Mouse (Mus musculus) liver, embryonic 16.5 days (tissue): Measurements from ENCODE around the gene Klf3. TPM values are rescaled to one million over a fixed set of nuclear protein-coding genes. Genes with fewer than 3 reads are reported as not detected.

Experiments used
- ATAC-seq: fragments of 200-750 bp; cut with Nextera tagmentation; 2 replicates; pipeline ENCODE4 v1.8.0; 2017; ENCODE audit warnings: low read depth, mild to moderate bottlenecking, moderate number of reproducible peaks, moderate library complexity
- H3K27ac ChIP-seq: fragments of 300-500 bp; sonication (generic); 2 replicates; pipeline ENCODE4 v1.5.1; 2014; ENCODE audit warnings: mild to moderate bottlenecking, low read length
- H3K27me3 ChIP-seq: fragments of 300-500 bp; sonication (generic); 2 replicates; pipeline ENCODE4 v1.6.1; 2014; ENCODE audit warnings: low read depth, low read length, mixed read lengths; ENCODE audit not compliant: control insufficient read depth, insufficient read depth
- H3K36me3 ChIP-seq: fragments of 300-500 bp; sonication (generic); 2 replicates; pipeline ENCODE4 v1.6.1; 2014; ENCODE audit warnings: mild to moderate bottlenecking; ENCODE audit not compliant: control insufficient read depth, insufficient read depth
- H3K4me1 ChIP-seq: fragments of 300-500 bp; sonication (generic); 2 replicates; pipeline ENCODE4 v1.6.1; 2014; ENCODE audit warnings: low read depth, low read length, mixed read lengths; ENCODE audit not compliant: control insufficient read depth
- H3K4me2 ChIP-seq: fragments of 300-500 bp; sonication (generic); 2 replicates; pipeline ENCODE4 v1.6.1; 2014; ENCODE audit warnings: low read depth, low read length, mixed read lengths
- H3K4me3 ChIP-seq: fragments of 300-500 bp; sonication (generic); 2 replicates; pipeline ENCODE4 v1.5.1; 2014; ENCODE audit warnings: low read depth, mild to moderate bottlenecking, low read length
- H3K9ac ChIP-seq: fragments of 300-500 bp; sonication (generic); 2 replicates; pipeline ENCODE4 v1.6.1; 2014; ENCODE audit warnings: low read depth, low read length
- H3K9me3 ChIP-seq: fragments of 300-500 bp; sonication (generic); replicated peaks from 2 replicates; pipeline ENCODE4 v1.6.1; 2016; ENCODE audit warnings: low read length; ENCODE audit not compliant: control insufficient read depth
- WGBS: fragments of 180-500 bp; shearing (Covaris S2); extraction: QIAGEN DNeasy Blood & Tissue Kit; methylation state at CpG from one replicate; pipeline ENCODE4 v1.1.7; 2014; ENCODE audit not compliant: insufficient replicate concordance; 5-methylcytosine and 5-hydroxymethylcytosine counted together
- polyA plus RNA-seq: library from polyadenylated mRNA; unstranded; fragments of >200 nt; fragmentation: Nextera tagmentation; extraction: Ambion mirVana; gene quantifications from 2 replicates; pipeline ENCODE4 v1.2.1, GENCODE M21; 2015

The Klf3 gene
- polyA plus RNA-seq, 1 experiment from 2014 or later: 88.9 TPM

DNA sequence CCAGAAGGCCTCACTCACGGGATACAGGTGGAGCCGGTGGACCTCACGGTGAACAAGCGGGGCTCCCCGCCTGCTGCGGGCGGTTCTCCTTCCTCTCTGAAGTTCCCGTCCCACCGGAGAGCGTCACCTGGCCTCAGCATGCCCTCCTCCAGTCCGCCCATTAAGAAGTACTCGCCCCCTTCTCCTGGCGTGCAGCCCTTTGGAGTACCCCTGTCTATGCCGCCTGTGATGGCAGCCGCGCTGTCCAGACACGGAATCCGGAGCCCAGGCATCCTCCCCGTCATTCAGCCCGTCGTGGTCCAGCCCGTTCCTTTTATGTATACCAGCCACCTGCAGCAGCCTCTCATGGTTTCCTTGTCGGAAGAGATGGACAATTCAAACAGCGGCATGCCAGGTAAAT is 18.8 kb downstream of the Klf3 start:
- H3K36me3 ChIP-seq: peaks cover 99% of the 10 kb centered on the region
- H3K4me2 ChIP-seq: no peak overlapping the region
- 93% methylated on average over 24 of the region's 24 CpGs for WGBS
- no peak for ATAC-seq
- H3K4me1 ChIP-seq: peaks cover 10% of the 10 kb centered on the region
- no peak overlapping the region for H3K9ac ChIP-seq
- H3K27me3 ChIP-seq: no peaks in the 10 kb centered on the region
- H3K9me3 ChIP-seq: no peaks in the 10 kb centered on the region
- no peak overlapping the region for H3K4me3 ChIP-seq
- H3K27ac ChIP-seq: no peak overlapping the region

GRCm38 (mm10) chr5:64823431-64823830 is 20.2 kb downstream of the Klf3 start:
- H3K27me3 ChIP-seq: no peaks in the 10 kb centered on the region
- peaks cover 100% of the 10 kb centered on the region for H3K36me3 ChIP-seq
- 97% methylated on average over 11 of the region's 11 CpGs for WGBS
- no peak overlapping the region for H3K27ac ChIP-seq
- no peak for ATAC-seq
- H3K9ac ChIP-seq: no peak overlapping the region
- H3K9me3 ChIP-seq: no peaks in the 10 kb centered on the region
- no peak overlapping the region for H3K4me3 ChIP-seq
- H3K4me1 ChIP-seq: peaks cover 6% of the 10 kb centered on the region
- no peak overlapping the region for H3K4me2 ChIP-seq

- ATAC-seq: no peak
- WGBS: 90% methylated on average over 3 of the region's 3 CpGs
- H3K4me2 ChIP-seq: no peak overlapping the region
- no peak overlapping the region for H3K9ac ChIP-seq
- H3K27me3 ChIP-seq: no peaks in the 10 kb centered on the region
- peaks cover 11% of the 10 kb centered on the region for H3K4me1 ChIP-seq
- H3K27ac ChIP-seq: no peak overlapping the region
- H3K36me3 ChIP-seq: peaks cover 100% of the 10 kb centered on the region
- H3K4me3 ChIP-seq: no peak overlapping the region
- H3K9me3 ChIP-seq: no peaks in the 10 kb centered on the region
These were observed 21.6 kb downstream of the Klf3 start for GRCm38 (mm10) chr5:64824765-64825164.

DNA sequence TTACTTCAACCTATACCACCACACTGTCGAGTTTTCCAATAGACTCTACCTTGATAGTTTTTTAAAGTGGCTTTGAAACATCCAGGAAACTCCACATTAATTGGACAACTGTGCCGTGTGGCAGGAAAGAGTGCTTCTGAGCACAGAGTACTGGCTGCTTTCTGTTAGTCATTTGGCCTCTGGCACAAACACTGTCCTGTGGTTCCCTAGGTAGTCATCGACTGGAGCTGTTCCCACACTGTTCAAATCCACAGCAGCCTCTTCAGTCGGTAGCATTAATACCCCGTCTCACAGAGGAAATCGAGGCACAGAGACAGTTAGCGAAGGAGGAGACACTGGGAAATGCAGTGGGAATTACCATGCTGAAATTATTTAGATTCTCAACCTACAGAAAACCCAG is 22.3 kb downstream of the Klf3 start:
- no peak for ATAC-seq
- WGBS: 87% methylated on average over 7 of the region's 7 CpGs
- no peak overlapping the region for H3K27ac ChIP-seq
- H3K4me2 ChIP-seq: no peak overlapping the region
- no peak overlapping the region for H3K4me3 ChIP-seq
- peaks cover 100% of the 10 kb centered on the region for H3K36me3 ChIP-seq
- peaks cover 11% of the 10 kb centered on the region for H3K4me1 ChIP-seq
- no peak overlapping the region for H3K9ac ChIP-seq
- no peaks in the 10 kb centered on the region for H3K9me3 ChIP-seq
- H3K27me3 ChIP-seq: no peaks in the 10 kb centered on the region

- ATAC-seq: no peak
These were observed 24.0 kb downstream of the Klf3 start for GRCm38 (mm10) chr5:64827151-64827550.

GRCm38 (mm10) chr5:64828314-64828713 is 25.1 kb downstream of the Klf3 start:
- H3K4me1 ChIP-seq: peaks cover 6% of the 10 kb centered on the region
- H3K27me3 ChIP-seq: no peaks in the 10 kb centered on the region
- no peaks in the 10 kb centered on the region for H3K9me3 ChIP-seq
- 52% methylated on average over 9 of the region's 9 CpGs for WGBS
- no peak for ATAC-seq
- H3K36me3 ChIP-seq: peaks cover 90% of the 10 kb centered on the region
- H3K4me3 ChIP-seq: no peak overlapping the region
- H3K27ac ChIP-seq: no peak overlapping the region
- H3K9ac ChIP-seq: no peak overlapping the region
- no peak overlapping the region for H3K4me2 ChIP-seq

More at GRCm38 (mm10) chr5:64827151-64827550, 24.0 kb downstream of the Klf3 start:
- Histone ChIP-seq H3K36me3 (peaks cover 96% of the 10 kb centered on the region), H3K9me3 (no peaks in the 10 kb centered on the region), H3K4me3 (no peak overlapping the region), H3K4me2 (no peak overlapping the region), H3K4me1 (peaks cover 6% of the 10 kb centered on the region), H3K27me3 (no peaks in the 10 kb centered on the region), H3K9ac (no peak overlapping the region), H3K27ac (no peak overlapping the region)
- 93% methylated on average over 12 of the region's 12 CpGs for WGBS

DNA sequence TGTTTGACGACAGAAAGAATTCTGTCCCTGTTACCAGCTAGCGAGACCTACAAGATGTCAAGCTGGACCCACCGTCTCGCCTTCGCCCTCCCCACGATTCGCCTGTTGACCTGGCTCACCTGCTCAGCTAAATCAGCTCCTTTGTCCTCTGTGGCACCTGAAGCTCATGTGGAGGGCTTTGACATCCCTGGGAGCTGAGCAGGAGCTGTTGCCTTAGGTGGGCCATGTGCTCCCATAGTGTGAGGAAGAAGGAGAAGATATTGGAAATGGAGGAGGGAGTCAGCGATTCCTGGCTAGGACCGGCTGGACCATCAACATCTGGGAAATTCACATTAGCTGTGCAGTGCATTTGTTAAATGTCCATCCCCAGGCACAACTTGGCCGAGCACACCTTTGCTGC is 26.4 kb downstream of the Klf3 start:
- Histone ChIP-seq H3K27ac (no peak overlapping the region), H3K9ac (no peak overlapping the region), H3K36me3 (peaks cover 78% of the 10 kb centered on the region), H3K9me3 (no peaks in the 10 kb centered on the region), H3K27me3 (no peaks in the 10 kb centered on the region), H3K4me1 (peaks cover 6% of the 10 kb centered on the region), H3K4me3 (no peak overlapping the region), H3K4me2 (no peak overlapping the region)
- WGBS: 93% methylated on average over 10 of the region's 10 CpGs
- no peak for ATAC-seq

GRCm38 (mm10) chr5:64830773-64831172 is 27.6 kb downstream of the Klf3 start:
- H3K27me3 ChIP-seq: no peaks in the 10 kb centered on the region
- H3K9ac ChIP-seq: no peak overlapping the region
- H3K4me2 ChIP-seq: no peak overlapping the region
- peaks cover 67% of the 10 kb centered on the region for H3K36me3 ChIP-seq
- peaks cover 6% of the 10 kb centered on the region for H3K4me1 ChIP-seq
- 78% methylated on average over 3 of the region's 3 CpGs for WGBS
- no peak overlapping the region for H3K4me3 ChIP-seq
- no peaks in the 10 kb centered on the region for H3K9me3 ChIP-seq
- no peak overlapping the region for H3K27ac ChIP-seq
- ATAC-seq: no peak

- Histone ChIP-seq H3K27me3 (no peaks in the 10 kb centered on the region), H3K9ac (no peak overlapping the region), H3K4me3 (no peak overlapping the region), H3K4me1 (peaks cover 5% of the 10 kb centered on the region), H3K9me3 (no peaks in the 10 kb centered on the region), H3K4me2 (no peak overlapping the region), H3K27ac (no peak overlapping the region), H3K36me3 (peaks cover 40% of the 10 kb centered on the region)
- 0 out of 2 replicates have a peak, but pooled peaks have one; percentile 11 for ATAC-seq
These were observed 30.2 kb downstream of the Klf3 start for GRCm38 (mm10) chr5:64833410-64833809.
